Mouse (Mus musculus) kidney, postnatal 0 days (tissue): ENCODE measurements around the gene Cdk5rap2. TPM values are rescaled to one million over a fixed set of nuclear protein-coding genes. Genes with fewer than 3 reads are reported as not detected.

ENCODE experiments used
- ATAC-seq: fragments of 200-750 bp; cut with Nextera tagmentation; replicated peaks from 2 replicates; pipeline ENCODE4 v1.8.0; 2017; ENCODE audit warnings: low read depth, moderate number of reproducible peaks, moderate TSS enrichment, moderate library complexity; ENCODE audit not compliant: low FRiP score
- DNase-seq: peaks from one replicate; pipeline ENCODE4 v3.0.0-alpha.2; 2016; ENCODE audit warnings: low spot score
- H3K27ac ChIP-seq: fragments of 300-500 bp; sonication (generic); 2 replicates; pipeline ENCODE4 v1.5.1; 2014; ENCODE audit warnings: mild to moderate bottlenecking
- H3K27me3 ChIP-seq: fragments of 300-500 bp; sonication (generic); 2 replicates; pipeline ENCODE4 v1.6.1; 2014; ENCODE audit warnings: low read length, mixed read lengths; ENCODE audit not compliant: insufficient read depth
- H3K36me3 ChIP-seq: fragments of 300-500 bp; sonication (generic); 2 replicates; pipeline ENCODE4 v1.6.1; 2014; ENCODE audit warnings: low read length, mixed read lengths; ENCODE audit not compliant: insufficient read depth
- H3K4me1 ChIP-seq: fragments of 300-500 bp; sonication (generic); replicated peaks from 2 replicates; pipeline ENCODE4 v1.6.1; 2014; ENCODE audit warnings: antibody characterized with exemption, low read length, mixed read lengths; ENCODE audit not compliant: insufficient read depth
- H3K4me2 ChIP-seq: fragments of 300-500 bp; sonication (generic); 2 replicates; pipeline ENCODE4 v1.6.1; 2014; ENCODE audit warnings: mild to moderate bottlenecking, low read length, moderate library complexity, mixed read lengths
- H3K4me3 ChIP-seq: fragments of 300-500 bp; sonication (generic); replicated peaks from 2 replicates; pipeline ENCODE4 v1.5.1; 2014; ENCODE audit warnings: low read depth, low read length
- H3K9ac ChIP-seq: fragments of 300-500 bp; sonication (generic); 2 replicates; pipeline ENCODE4 v1.6.1; 2014; ENCODE audit warnings: low read depth, low read length
- H3K9me3 ChIP-seq: fragments of 300-500 bp; sonication (generic); replicated peaks from 2 replicates; pipeline ENCODE4 v1.6.1; 2016; ENCODE audit warnings: low read length, inconsistent platforms, mixed read lengths
- CTCF ChIP-seq: IDR thresholded peaks from 2 replicates; pipeline ENCODE4 v1.5.1; 2016; ENCODE audit warnings: antibody characterized with exemption, low read depth, mild to moderate bottlenecking, moderate library complexity
- WGBS: fragments of 180-500 bp; shearing (Covaris S2); extraction: QIAGEN DNeasy Blood & Tissue Kit; methylation state at CpG from one replicate; pipeline ENCODE4 v1.1.7; 2014; 5-methylcytosine and 5-hydroxymethylcytosine counted together
- polyA plus RNA-seq: library from polyadenylated mRNA; unstranded; fragments of >200 nt; fragmentation: Nextera tagmentation; extraction: Ambion mirVana; gene quantifications from 2 replicates; pipeline ENCODE4 v1.2.1, GENCODE M21; 2015

The Cdk5rap2 gene
- polyA plus RNA-seq, 1 experiment from 2014 or later, result 8.9 TPM

GRCm38 (mm10) chr4:70278882-70279281, 131.4 kb downstream of the Cdk5rap2 start:
- Histone ChIP-seq H3K27me3 (no peaks in the 10 kb centered on the region), H3K9me3 (no peaks in the 10 kb centered on the region), H3K4me1 (no peaks in the 10 kb centered on the region), H3K9ac (no peak overlapping the region), H3K27ac (no peak overlapping the region), H3K4me3 (no peak overlapping the region), H3K36me3 (peaks cover 10% of the 10 kb centered on the region; the same call in 1 of the 2 replicates), H3K4me2 (no peak overlapping the region)
- TF ChIP-seq CTCF, result no peak
- ATAC-seq (no peak), DNase-seq (no peak)
- WGBS, result 98% methylated on average over 4 of the region's 4 CpGs

- no peak overlapping the region for H3K27ac ChIP-seq
- no peaks in the 10 kb centered on the region for H3K27me3 ChIP-seq
- H3K4me2 ChIP-seq, result no peak overlapping the region
- H3K9me3 ChIP-seq, result no peaks in the 10 kb centered on the region
- no peaks in the 10 kb centered on the region for H3K4me1 ChIP-seq
- DNase-seq, result no peak
- no peak for ATAC-seq
- no peak overlapping the region for H3K4me3 ChIP-seq
- peaks cover 7% of the 10 kb centered on the region; the same call in 1 of the 2 replicates for H3K36me3 ChIP-seq
- TF ChIP-seq CTCF, result peak; percentile 30; the same call in 1 of the 2 replicates
- H3K9ac ChIP-seq, result no peak overlapping the region
- 89% methylated on average over 3 of the region's 3 CpGs for WGBS
Measured at GRCm38 (mm10) chr4:70278057-70278456, 132.2 kb downstream of the Cdk5rap2 start.

DNA sequence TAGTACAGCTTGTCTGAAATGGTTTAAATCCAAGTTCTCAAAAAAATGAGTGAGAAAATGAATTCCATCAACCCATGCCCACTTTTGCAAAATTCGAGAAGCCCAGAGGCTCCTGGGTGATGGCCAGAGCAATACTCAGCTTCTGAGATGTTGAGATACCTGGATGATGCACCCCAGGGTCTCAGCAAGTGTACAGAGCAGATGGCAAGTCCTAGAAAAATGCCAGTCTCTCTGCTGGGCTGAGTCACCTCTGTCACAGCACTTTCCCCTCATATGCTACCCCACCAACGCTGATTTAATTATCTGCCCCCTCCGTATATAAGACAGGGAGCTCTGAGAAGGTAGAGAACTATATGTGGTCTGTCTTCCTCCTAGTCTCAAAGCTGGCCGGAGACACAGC, 137.3 kb downstream of the Cdk5rap2 start:
- no peak for TF ChIP-seq CTCF
- ATAC-seq, result no peak
- Histone ChIP-seq H3K4me1 (no peaks in the 10 kb centered on the region), H3K27ac (no peak overlapping the region), H3K36me3 (peaks cover 14% of the 10 kb centered on the region; the same call in 1 of the 2 replicates), H3K9ac (no peak overlapping the region), H3K27me3 (no peaks in the 10 kb centered on the region), H3K4me3 (no peak overlapping the region), H3K9me3 (no peaks in the 10 kb centered on the region), H3K4me2 (no peak overlapping the region)
- 84% methylated on average over 4 of the region's 4 CpGs for WGBS
- DNase-seq, result no peak

- H3K36me3 ChIP-seq, result peaks cover 14% of the 10 kb centered on the region; the same call in 1 of the 2 replicates
- ATAC-seq (no peak), DNase-seq (no peak)
- H3K9me3 ChIP-seq, result no peaks in the 10 kb centered on the region
- 84% methylated on average over 4 of the region's 4 CpGs for WGBS
- no peaks in the 10 kb centered on the region for H3K27me3 ChIP-seq
- no peak overlapping the region for H3K9ac ChIP-seq
- TF ChIP-seq CTCF, result no peak
- H3K4me2 ChIP-seq, result no peak overlapping the region
- H3K27ac ChIP-seq, result no peak overlapping the region
- no peak overlapping the region for H3K4me3 ChIP-seq
- no peaks in the 10 kb centered on the region for H3K4me1 ChIP-seq
Measured at GRCm38 (mm10) chr4:70272527-70272926, 137.7 kb downstream of the Cdk5rap2 start.

- H3K4me3 ChIP-seq, result no peak overlapping the region
- 81% methylated on average over 2 of the region's 2 CpGs for WGBS
- H3K4me1 ChIP-seq, result no peaks in the 10 kb centered on the region
- no peaks in the 10 kb centered on the region for H3K27me3 ChIP-seq
- no peak for ATAC-seq
- no peak for DNase-seq
- H3K36me3 ChIP-seq, result peaks cover 31% of the 10 kb centered on the region; the same call in 1 of the 2 replicates
- no peak overlapping the region for H3K9ac ChIP-seq
- no peak for TF ChIP-seq CTCF
- H3K9me3 ChIP-seq, result no peaks in the 10 kb centered on the region
- H3K4me2 ChIP-seq, result no peak overlapping the region
- no peak overlapping the region for H3K27ac ChIP-seq
Measured at GRCm38 (mm10) chr4:70267213-70267906, 142.9 kb downstream of the Cdk5rap2 start.

DNA sequence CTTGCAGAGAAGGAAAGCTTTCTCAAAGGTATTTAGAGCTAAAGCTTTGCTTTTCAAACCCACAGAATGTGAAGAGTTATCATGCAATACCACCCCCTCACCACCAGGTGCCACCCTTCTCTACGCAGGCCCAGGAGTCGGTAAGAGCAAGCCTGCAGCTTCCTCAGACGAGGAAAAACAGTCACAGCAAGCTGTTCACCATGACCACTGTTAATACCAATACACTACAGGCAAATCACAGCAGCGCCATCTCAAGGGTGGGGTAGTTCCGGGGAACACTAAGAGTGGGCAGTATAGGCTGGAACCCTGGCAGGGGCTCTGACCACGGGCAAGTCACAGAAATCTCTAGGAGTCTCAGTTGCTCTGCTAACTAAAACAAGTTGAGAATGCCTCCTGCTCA, 145.0 kb downstream of the Cdk5rap2 start:
- ATAC-seq, result peak; percentile 68
- Histone ChIP-seq H3K27me3 (no peaks in the 10 kb centered on the region), H3K4me2 (no peak overlapping the region), H3K27ac (no peak overlapping the region), H3K4me3 (no peak overlapping the region), H3K9ac (no peak overlapping the region), H3K4me1 (no peaks in the 10 kb centered on the region), H3K9me3 (no peaks in the 10 kb centered on the region), H3K36me3 (peaks cover 20% of the 10 kb centered on the region; the same call in 1 of the 2 replicates)
- WGBS, result 66% methylated on average over 6 of the region's 6 CpGs
- DNase-seq, result peak; percentile 75
- TF ChIP-seq CTCF, result peak; percentile 86
